Mouse (Mus musculus): ENCODE measurements at regions not wholly inside any gene's neighbourhood (a gene's known extent, or its start where the extent isn't known, plus 50 kb on each side); places are given as distances from the start of the nearest gene placed in this dataset.
"Not testable (repeated sequence)": the region's sequence is repeated elsewhere in the genome, so short reads cannot be mapped to it uniquely, and the experiment has no call there.

GRCm38 (mm10) chr15:43772718-43773117, 3638.6 kb downstream of the 9330182O14Rik start:
- Histone ChIP-seq H3K9ac (ENCODE audit: insufficient read depth, low read depth) (no peak overlapping the region), H3K36me3 (replicated peaks in 1 of 2; ENCODE audit: control insufficient read depth in 1 of 2, insufficient read depth in 1 of 2, low read length in 1 of 2) (no peaks in the 10 kb centered on the region), H3K27me3 (replicated peaks) (no peaks in the 10 kb centered on the region), H3K4me1 (ENCODE audit: control insufficient read depth in 1 of 2, insufficient read depth in 2 of 2) (no peaks in the 10 kb centered on the region; a peak in 1 of 4 replicates), H3K27ac (ENCODE audit: insufficient read depth, low read depth) (no peak overlapping the region), H3K4me2 (ENCODE audit: insufficient read depth, low read depth, poor library complexity, severe bottlenecking) (no peak overlapping the region), H3K79me2 (replicated peaks; ENCODE audit: control insufficient read depth, extremely low read depth, insufficient read depth, poor library complexity, severe bottlenecking) (no peaks in the 10 kb centered on the region), H3K4me3 (replicated peaks in 1 of 3; ENCODE audit: low read depth in 2 of 3, low read length in 2 of 3, poor library complexity in 1 of 3) (no peak overlapping the region), H3K9me3 (replicated peaks; ENCODE audit: low read length) (no peaks in the 10 kb centered on the region)
- TF ChIP-seq ZNF384 (IDR thresholded peaks at IDR 0.05; ENCODE audit: low read depth, low read length) (no peak), SMC3 (IDR thresholded peaks at IDR 0.05; ENCODE audit: low read depth, low read length) (0 out of 2 replicates have a peak, but pooled peaks have one; percentile 18), CTCF (conservative IDR thresholded peaks at IDR 0.05 in 1 of 2, IDR thresholded peaks at IDR 0.05 in 1 of 2; ENCODE audit: low read depth in 2 of 2, low read length in 2 of 2) (peak; percentile 62 to 87), RAD21 (IDR thresholded peaks at IDR 0.05; ENCODE audit: low read depth, low read length) (peak; percentile 67)
- dilution Hi-C loops (cut with MboI; ENCODE audit: extremely low pct_ligation_motif_present, extremely low pct_unique_long_range_greater_than_20kb, low sequenced_read_pairs) = no loop called here
- peak; percentile 75 for DNase-seq (ENCODE audit: extremely low read depth)
- in situ Hi-C loops (cut with MboI; ENCODE audit: low pct_ligation_motif_present, low pct_unique_long_range_greater_than_20kb, low sequenced_read_pairs) = loop anchor here (25.0 kb wide), 2 partner anchors 235 to 810 kb away; no protein-coding TSS in a partner anchor

GRCm38 (mm10) chr15:43782126-43782632, 3648.0 kb downstream of the 9330182O14Rik start:
- H3K9ac ChIP-seq (ENCODE audit: insufficient read depth, low read depth); H3K4me3 ChIP-seq (replicated peaks in 1 of 3; ENCODE audit: low read depth in 2 of 3, low read length in 2 of 3, poor library complexity in 1 of 3); H3K79me2 ChIP-seq (replicated peaks; ENCODE audit: control insufficient read depth, extremely low read depth, insufficient read depth, poor library complexity, severe bottlenecking); H3K9me3 ChIP-seq (replicated peaks; ENCODE audit: low read length); dilution Hi-C loops (cut with MboI; ENCODE audit: extremely low pct_ligation_motif_present, extremely low pct_unique_long_range_greater_than_20kb, low sequenced_read_pairs); H3K27ac ChIP-seq (ENCODE audit: insufficient read depth, low read depth); H3K4me1 ChIP-seq (ENCODE audit: control insufficient read depth in 1 of 2, insufficient read depth in 2 of 2); H3K27me3 ChIP-seq (replicated peaks); DNase-seq (ENCODE audit: extremely low read depth); H3K4me2 ChIP-seq (ENCODE audit: insufficient read depth, low read depth, poor library complexity, severe bottlenecking); in situ Hi-C loops (cut with MboI; ENCODE audit: low pct_ligation_motif_present, low pct_unique_long_range_greater_than_20kb, low sequenced_read_pairs); H3K36me3 ChIP-seq (replicated peaks in 1 of 2; ENCODE audit: control insufficient read depth in 1 of 2, insufficient read depth in 1 of 2, low read length in 1 of 2): not testable (repeated sequence)

GRCm38 (mm10) chr15:43784171-43784570, 3650.0 kb downstream of the 9330182O14Rik start:
- Histone ChIP-seq H3K27ac (ENCODE audit: insufficient read depth, low read depth) (no peak overlapping the region), H3K4me3 (replicated peaks in 1 of 3; ENCODE audit: low read depth in 2 of 3, low read length in 2 of 3, poor library complexity in 1 of 3) (no peak overlapping the region), H3K36me3 (replicated peaks in 1 of 2; ENCODE audit: control insufficient read depth in 1 of 2, insufficient read depth in 1 of 2, low read length in 1 of 2) (no peaks in the 10 kb centered on the region), H3K4me1 (ENCODE audit: control insufficient read depth in 1 of 2, insufficient read depth in 2 of 2) (peaks cover 0 to 3% of the 10 kb centered on the region in 2 experiments; a peak in 1 of 4 replicates), H3K9ac (ENCODE audit: insufficient read depth, low read depth) (no peak overlapping the region), H3K27me3 (replicated peaks) (no peaks in the 10 kb centered on the region), H3K9me3 (replicated peaks; ENCODE audit: low read length) (no peaks in the 10 kb centered on the region), H3K4me2 (ENCODE audit: insufficient read depth, low read depth, poor library complexity, severe bottlenecking) (no peak overlapping the region), H3K79me2 (replicated peaks; ENCODE audit: control insufficient read depth, extremely low read depth, insufficient read depth, poor library complexity, severe bottlenecking) (no peaks in the 10 kb centered on the region)
- TF ChIP-seq POLR2AphosphoS2 (IDR thresholded peaks at IDR 0.05; ENCODE audit: low read depth, low read length) (no peak), JUN (IDR thresholded peaks at IDR 0.05; ENCODE audit: insufficient read depth, low read depth, low read length) (no peak), MAZ (IDR thresholded peaks at IDR 0.05; ENCODE audit: low read depth, low read length) (no peak), SIN3A (IDR thresholded peaks at IDR 0.05; ENCODE audit: low read length) (no peak), CTCF (conservative IDR thresholded peaks at IDR 0.05 in 1 of 2, IDR thresholded peaks at IDR 0.05 in 1 of 2; ENCODE audit: low read depth in 2 of 2, low read length in 2 of 2) (no peak), JUND (conservative IDR thresholded peaks at IDR 0.05; ENCODE audit: low read depth, low read length) (no peak), TBP (conservative IDR thresholded peaks at IDR 0.05; ENCODE audit: low read depth, low read length) (no peak), ZKSCAN1 (IDR thresholded peaks at IDR 0.05; ENCODE audit: borderline replicate concordance, low read depth, low read length) (no peak), RAD21 (IDR thresholded peaks at IDR 0.05; ENCODE audit: low read depth, low read length) (no peak), USF1 (IDR thresholded peaks at IDR 0.05; ENCODE audit: low read depth, low read length) (no peak), USF2 (conservative IDR thresholded peaks at IDR 0.05; ENCODE audit: low read depth, low read length) (no peak), ZNF384 (IDR thresholded peaks at IDR 0.05; ENCODE audit: low read depth, low read length) (no peak), ZMIZ1 (IDR thresholded peaks at IDR 0.05; ENCODE audit: low read depth, low read length) (no peak)
- dilution Hi-C loops (cut with MboI; ENCODE audit: extremely low pct_ligation_motif_present, extremely low pct_unique_long_range_greater_than_20kb, low sequenced_read_pairs) = no loop called here
- in situ Hi-C loops (cut with MboI; ENCODE audit: low pct_ligation_motif_present, low pct_unique_long_range_greater_than_20kb, low sequenced_read_pairs) = no loop called here
- DNase-seq (ENCODE audit: extremely low read depth) = no peak

Data from CH12.LX (cell line).